Mouse (Mus musculus) kidney, adult 10 weeks (tissue): ENCODE measurements around the gene Gm28035. TPM values are rescaled to one million over a fixed set of nuclear protein-coding genes. Genes with fewer than 3 reads are reported as not detected.

Source experiments
- polyA plus RNA-seq: library from polyadenylated mRNA; stranded (reverse); fragments of 350-450 nt; fragmentation: Illumina TruSeq; extraction: RNeasy Lipid Tissue Mini Kit (QIAGEN cat#74804); gene quantifications from one replicate; pipeline ENCODE4 v1.2.3, GENCODE M21; 2014; ENCODE audit warnings: low read depth, low replicate concordance

Gene Gm28035
- polyA plus RNA-seq: not detected

DNA sequence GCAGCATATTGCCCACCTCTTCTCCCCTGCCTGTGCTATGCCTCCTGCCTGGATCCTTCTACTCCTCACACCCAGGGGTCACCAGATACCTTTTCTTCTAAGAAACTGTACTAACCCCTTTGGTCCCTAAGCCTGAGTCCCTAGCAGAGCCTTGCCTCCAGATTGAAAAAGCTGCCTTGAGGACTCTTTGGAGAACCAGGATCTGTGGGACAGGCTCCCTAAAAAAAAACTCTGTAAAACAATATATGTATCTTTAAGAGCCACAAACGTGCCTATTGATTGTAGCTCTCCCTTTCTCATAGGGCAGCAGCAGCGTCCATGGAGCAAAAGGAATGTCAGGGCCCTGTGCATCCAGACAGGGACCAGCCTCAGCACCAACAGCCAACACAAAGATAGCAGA is at the start of gene Gm28035:
TSS of gene Gm28035 (plus strand) at position 301 of the 400 bp plus-strand sequence.

DNA sequence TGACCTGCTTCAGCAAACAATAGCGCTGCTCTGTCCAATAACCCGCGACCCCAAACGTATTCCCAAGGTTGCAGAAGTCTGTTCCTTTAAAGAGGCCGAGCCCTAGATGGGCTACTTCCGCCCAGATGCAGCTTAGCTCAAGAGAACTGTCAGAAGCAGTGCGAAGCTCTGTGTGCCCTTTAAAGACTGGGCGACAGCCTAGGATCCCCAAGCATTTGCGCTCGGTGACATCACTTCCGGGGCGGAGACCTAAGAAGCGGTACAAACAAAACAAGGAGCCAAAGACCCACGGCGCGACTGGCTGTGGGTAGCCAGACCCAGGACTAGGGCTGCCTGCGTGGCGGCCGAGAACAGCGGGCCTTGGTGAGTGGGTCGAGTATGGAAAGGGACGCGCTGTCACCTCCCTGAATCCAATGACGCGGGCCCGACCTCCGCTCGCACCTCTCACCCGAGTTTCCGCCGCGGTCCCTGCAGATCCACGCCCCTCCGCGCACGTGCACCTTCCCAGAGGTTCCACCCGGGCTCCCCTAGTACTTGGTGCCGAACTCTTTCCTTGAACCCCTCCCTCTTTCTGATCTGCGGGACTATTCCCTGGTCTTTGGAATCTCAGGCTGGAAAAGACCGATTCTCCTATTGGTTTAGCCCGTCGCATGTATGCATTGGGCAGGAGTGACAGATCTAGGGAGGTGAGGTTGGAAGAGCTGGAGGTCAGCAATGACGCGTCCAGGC is 34.6 kb upstream of the Gm28035 start, which contains the start of gene Kyat1:
TSS of gene Kyat1 (minus strand) at position 219 of the 729 bp plus-strand sequence.

DNA sequence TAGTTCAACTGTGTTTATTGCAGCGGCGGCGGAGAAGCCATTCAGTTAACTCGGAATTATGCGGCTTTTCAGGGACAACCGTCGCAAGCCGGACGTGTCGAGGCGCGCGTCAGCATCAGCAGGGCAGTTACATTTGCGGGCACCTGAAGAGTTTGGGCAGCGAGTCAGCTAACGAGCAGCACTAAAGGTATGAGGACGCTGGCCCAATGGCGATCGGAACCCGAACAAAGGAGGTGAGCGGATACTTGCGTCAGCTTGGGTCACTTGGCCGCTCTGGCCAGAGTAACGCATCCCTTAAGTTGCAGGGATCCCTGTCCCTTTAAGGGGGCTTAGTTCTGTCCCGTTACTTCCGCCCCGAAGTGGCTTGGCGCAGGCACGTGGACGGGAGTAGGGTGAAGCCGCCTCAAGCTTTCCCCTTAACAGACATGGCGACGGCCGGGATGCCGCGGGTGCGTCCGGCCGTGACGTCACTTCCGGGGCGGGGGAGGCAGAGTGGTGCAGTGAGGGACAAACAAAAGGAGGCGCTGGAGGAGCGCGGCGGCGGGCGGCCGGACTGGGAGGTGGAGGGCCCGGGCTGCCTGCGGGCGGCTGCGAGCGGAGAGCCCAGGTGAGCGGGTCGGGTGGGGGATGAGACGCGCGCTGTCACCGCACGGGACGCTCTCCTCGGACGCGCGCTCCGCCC is 3.0 kb upstream of the Gm28035 start, which contains the start of gene Lrrc8a:
TSS of gene Lrrc8a (plus strand) at position 517 of the 682 bp plus-strand sequence.

GRCm38 (mm10) chr2:30265767-30266253 is 25.4 kb downstream of the Gm28035 start, which contains the start of gene Phyhd1:
Gene Phyhd1, plus strand, starts transcription at chr2:30266203.

DNA sequence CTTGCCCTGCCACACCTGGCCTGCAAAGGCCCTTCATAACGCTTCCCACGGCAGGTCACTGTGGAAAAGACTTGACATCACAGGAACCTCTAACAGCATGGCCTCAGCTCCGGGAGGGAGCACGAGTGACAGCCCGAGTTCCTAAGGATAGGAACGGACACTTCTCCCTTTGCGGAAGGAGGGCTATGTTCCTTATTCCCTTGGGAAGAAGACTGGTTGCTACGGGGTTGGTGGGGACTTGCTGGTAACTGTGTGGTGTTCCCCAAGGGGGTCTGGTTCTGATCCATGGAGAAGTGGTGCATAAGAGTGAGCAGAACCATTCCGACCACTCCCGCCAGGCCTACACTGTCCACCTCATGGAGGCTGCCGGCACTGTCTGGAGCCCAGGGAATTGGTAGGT is 40.4 kb downstream of the Gm28035 start, which contains the start of gene Gm28038:
TSS of gene Gm28038 (plus strand) at position 301 of the 400 bp plus-strand sequence.

GRCm38 (mm10) chr2:30286192-30287026 is 46.0 kb downstream of the Gm28035 start, which contains the start of the genes Dolk and Nup188:
Gene Dolk, minus strand, starts transcription at chr2:30286334.
Gene Nup188, plus strand, starts transcription at chr2:30286397.

Other genes starting within 250 kb of the Gm28035 start
- gene Wdr34, start 191.7 kb upstream of the Gm28035 start, polyA plus RNA-seq: 0.73 TPM
- gene Set, start 183.2 kb upstream of the Gm28035 start, polyA plus RNA-seq: 217 TPM
- 0.16 TPM for gene Pkn3, start 162.9 kb upstream of the Gm28035 start, polyA plus RNA-seq
- 1.6 TPM for gene Zdhhc12, start 146.9 kb upstream of the Gm28035 start, polyA plus RNA-seq
- 1.6 TPM for gene Zer1, start 116.0 kb upstream of the Gm28035 start, polyA plus RNA-seq
- gene Tbc1d13, start 106.8 kb upstream of the Gm28035 start, polyA plus RNA-seq: 30.0 TPM
- gene Endog, start 69.1 kb upstream of the Gm28035 start, polyA plus RNA-seq: not detected
- gene Spout1, start 62.1 kb upstream of the Gm28035 start, polyA plus RNA-seq: 0.61 TPM
- gene Kyat1, start 34.7 kb upstream of the Gm28035 start, polyA plus RNA-seq: 1.2 TPM
- gene Lrrc8a, start 2.9 kb upstream of the Gm28035 start, polyA plus RNA-seq: 2.7 TPM
- gene Phyhd1, start 25.6 kb downstream of the Gm28035 start, polyA plus RNA-seq: 20.0 TPM
- not detected for gene Gm28038, start 40.5 kb downstream of the Gm28035 start, polyA plus RNA-seq
- gene Dolk, start 45.8 kb downstream of the Gm28035 start, polyA plus RNA-seq: 8.1 TPM
- 8.9 TPM for gene Nup188, start 45.8 kb downstream of the Gm28035 start, polyA plus RNA-seq
- 1.1 TPM for gene Sh3glb2, start 118.8 kb downstream of the Gm28035 start, polyA plus RNA-seq
- gene Miga2, start 123.7 kb downstream of the Gm28035 start, polyA plus RNA-seq: 0.81 TPM
- gene Dolpp1, start 151.7 kb downstream of the Gm28035 start, polyA plus RNA-seq: 0.65 TPM
- gene Crat, start 175.2 kb downstream of the Gm28035 start, polyA plus RNA-seq: 20.5 TPM
- gene Ptpa, start 175.5 kb downstream of the Gm28035 start, polyA plus RNA-seq: 2.4 TPM
- gene Ier5l, start 233.7 kb downstream of the Gm28035 start, polyA plus RNA-seq: not detected